Mouse (Mus musculus) cortical plate, adult 2 months (tissue): ENCODE data around the gene Ankfy1. TPM values are rescaled to one million over a fixed set of nuclear protein-coding genes. Genes with fewer than 3 reads are reported as not detected.

Source experiments
- H3K27ac ChIP-seq: fragments of 200-500 bp; 2 replicates; pipeline ENCODE4 v1.5.1; 2012; ENCODE audit warnings: low read length, control low read depth, inconsistent platforms; ENCODE audit not compliant: insufficient read depth
- H3K4me1 ChIP-seq: fragments of 200-500 bp; 2 replicates; pipeline ENCODE4 v1.6.1; 2011; ENCODE audit warnings: low read length; ENCODE audit not compliant: control insufficient read depth, insufficient read depth
- H3K4me3 ChIP-seq: fragments of 200-500 bp; 2 replicates; pipeline ENCODE4 v1.5.1; 2011; ENCODE audit warnings: mild to moderate bottlenecking, low read length, control low read depth; ENCODE audit not compliant: insufficient read depth
- CTCF ChIP-seq: fragments of 200-500 bp; IDR thresholded peaks from 2 replicates; pipeline ENCODE4 v1.5.1; 2011; ENCODE audit warnings: mild to moderate bottlenecking, control low read depth, low read length; ENCODE audit not compliant: insufficient read depth; ENCODE audit errors: extremely low read depth
- POLR2A ChIP-seq: fragments of 200-500 bp; IDR thresholded peaks from 2 replicates; pipeline ENCODE4 v1.6.1; 2011; ENCODE audit warnings: mild to moderate bottlenecking, low read length, control low read depth; ENCODE audit not compliant: insufficient read depth; ENCODE audit errors: extremely low read depth
- polyA plus RNA-seq: library from polyadenylated mRNA; depleted of rRNA; stranded (reverse); fragments of >200 nt; gene quantifications from 2 replicates; pipeline ENCODE4 v1.2.3, GENCODE M21; 2012; rRNA removed

Gene Ankfy1
- polyA plus RNA-seq: 28.1 and 29.1 TPM in 2 replicates

- peak; percentile 93 for TF ChIP-seq POLR2A
- no peak for TF ChIP-seq CTCF
These were observed at the start of gene Ankfy1 for GRCm38 (mm10) chr11:72689551-72690510. Ankfy1 (plus strand) TSS chr11:72690006.

DNA sequence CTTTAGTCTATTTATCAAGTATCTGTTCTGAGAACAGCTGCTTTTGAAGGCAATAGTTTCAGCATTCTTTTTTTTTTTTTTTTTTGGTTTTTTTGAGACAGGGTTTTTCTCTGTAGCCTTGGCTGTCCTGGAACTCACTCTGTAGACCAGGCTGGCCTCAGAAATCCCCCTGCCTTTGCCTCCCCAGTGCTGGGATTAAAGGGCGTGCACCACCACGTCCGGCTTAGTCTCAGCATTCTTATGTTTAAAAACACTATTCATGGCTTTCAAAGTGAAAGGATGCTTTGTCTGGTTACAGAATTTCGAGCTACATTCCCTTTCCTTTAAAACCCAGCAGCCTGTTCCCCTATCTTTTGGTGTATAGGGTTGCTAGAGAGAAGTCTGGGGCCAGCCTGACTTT lies 47.1 kb upstream of the Ankfy1 start:
- TF ChIP-seq POLR2A (no peak), CTCF (no peak)
- H3K4me1 ChIP-seq: no peaks in the 10 kb centered on the region
- H3K4me3 ChIP-seq: no peak overlapping the region
- no peak overlapping the region for H3K27ac ChIP-seq

More at GRCm38 (mm10) chr11:72689551-72690510, at the start of gene Ankfy1:
- H3K4me1 ChIP-seq: peaks cover 4% of the 10 kb centered on the region; the same call in 1 of the 2 replicates
- H3K4me3 ChIP-seq: peak within 1 kb of the TSS; percentile 82
- H3K27ac ChIP-seq: peak within 1 kb of the TSS; percentile 73

DNA sequence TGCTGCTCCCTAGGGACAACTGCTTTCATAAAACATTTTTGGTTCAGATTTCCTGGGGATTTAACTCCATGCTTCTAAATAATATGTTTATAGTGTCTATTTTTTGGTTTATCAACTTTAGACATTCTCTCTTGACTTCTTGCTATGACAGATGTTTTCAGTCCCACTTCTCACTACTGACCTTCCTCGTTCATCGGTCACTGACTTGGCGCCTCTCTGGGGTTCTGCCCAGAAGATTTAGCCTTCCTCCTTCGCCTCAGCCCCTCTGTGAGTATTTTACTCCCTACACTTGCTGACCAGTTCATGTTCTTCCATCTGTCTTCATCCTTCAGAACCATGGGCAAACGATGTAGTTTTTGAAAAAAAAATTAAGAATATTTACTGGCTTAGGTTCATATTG lies 44.4 kb upstream of the Ankfy1 start:
- no peaks in the 10 kb centered on the region for H3K4me1 ChIP-seq
- no peak for TF ChIP-seq POLR2A
- no peak overlapping the region for H3K27ac ChIP-seq
- H3K4me3 ChIP-seq: no peak overlapping the region

DNA sequence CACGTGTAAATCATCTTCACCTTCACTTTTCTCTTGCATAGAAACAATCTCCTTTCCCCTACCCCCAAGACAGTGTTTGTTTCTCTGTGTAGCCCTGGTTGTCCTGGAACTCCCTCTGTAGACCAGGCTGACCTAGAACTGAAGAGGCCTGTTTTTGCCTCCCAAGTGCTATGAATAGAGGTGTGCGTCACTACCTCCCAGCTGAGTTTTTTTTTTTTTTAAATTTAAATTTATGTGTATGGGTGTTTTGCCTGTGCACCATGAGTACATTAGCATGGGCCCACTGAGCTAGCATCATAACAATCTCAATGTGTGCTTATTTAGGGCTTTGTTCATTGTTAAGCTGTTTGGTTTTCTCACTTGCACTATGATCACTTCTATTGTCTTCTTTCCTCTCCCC lies 39.5 kb upstream of the Ankfy1 start:
- H3K4me3 ChIP-seq: no peak overlapping the region
- H3K27ac ChIP-seq: no peak overlapping the region
- TF ChIP-seq CTCF (no peak), POLR2A (no peak)
- H3K4me1 ChIP-seq: no peaks in the 10 kb centered on the region; the same call in 1 of the 2 replicates

DNA sequence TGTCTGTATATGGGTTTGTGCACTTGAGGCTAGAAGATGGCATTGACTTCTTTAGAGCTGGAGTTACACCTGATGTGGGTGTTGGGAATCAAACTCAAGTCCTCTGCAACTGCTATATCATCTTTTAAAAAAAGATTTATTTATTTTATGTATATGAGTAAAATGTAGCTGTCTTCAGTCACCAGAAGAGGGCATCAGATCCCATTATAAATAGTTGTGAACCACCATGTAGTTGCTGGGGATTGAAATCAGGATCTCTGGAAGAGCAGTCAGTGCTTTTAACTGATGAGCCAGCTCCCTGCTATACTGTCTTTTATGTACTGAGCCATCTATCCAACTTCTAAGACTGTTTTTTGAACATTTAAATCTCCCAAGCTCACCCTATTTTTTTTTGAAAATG lies 29.9 kb upstream of the Ankfy1 start:
- Histone ChIP-seq H3K27ac (no peak overlapping the region), H3K4me1 (no peaks in the 10 kb centered on the region), H3K4me3 (no peak overlapping the region)
- TF ChIP-seq POLR2A (no peak), CTCF (no peak)

- H3K27ac ChIP-seq: no peak overlapping the region
These were observed 29.4 kb upstream of the Ankfy1 start for GRCm38 (mm10) chr11:72660359-72660758.

GRCm38 (mm10) chr11:72664641-72665040 lies 25.2 kb upstream of the Ankfy1 start:
- Histone ChIP-seq H3K4me1 (no peaks in the 10 kb centered on the region), H3K4me3 (no peak overlapping the region), H3K27ac (no peak overlapping the region)
- TF ChIP-seq POLR2A (no peak), CTCF (no peak)

More at GRCm38 (mm10) chr11:72660359-72660758, 29.4 kb upstream of the Ankfy1 start:
- TF ChIP-seq CTCF: no peak
- no peak for TF ChIP-seq POLR2A
- no peaks in the 10 kb centered on the region for H3K4me1 ChIP-seq
- H3K4me3 ChIP-seq: no peak overlapping the region

DNA sequence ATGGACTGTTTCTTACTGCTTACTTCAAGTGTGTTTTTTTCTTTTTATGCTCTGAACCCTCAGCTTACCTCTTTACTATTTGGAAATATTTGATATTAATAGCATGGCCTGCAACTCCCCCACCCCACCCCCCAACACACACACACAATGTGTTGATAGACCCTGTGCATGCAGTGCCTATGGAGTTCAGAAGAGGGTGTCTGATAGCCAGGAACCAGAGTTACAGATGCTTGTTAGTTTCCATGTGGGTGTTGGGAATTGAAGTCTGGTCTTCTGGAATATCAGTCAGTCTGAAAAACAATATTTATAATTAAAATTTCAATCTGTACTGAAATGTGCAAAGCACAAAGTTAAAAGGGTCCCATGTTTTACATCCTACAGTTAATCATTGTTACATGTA lies 19.2 kb upstream of the Ankfy1 start:
- no peaks in the 10 kb centered on the region for H3K4me1 ChIP-seq
- TF ChIP-seq POLR2A (no peak), CTCF (no peak)
- H3K4me3 ChIP-seq: no peak overlapping the region
- no peak overlapping the region for H3K27ac ChIP-seq

GRCm38 (mm10) chr11:72671294-72671988 lies 18.4 kb upstream of the Ankfy1 start:
- Histone ChIP-seq H3K4me1 (no peaks in the 10 kb centered on the region), H3K27ac (no peak overlapping the region)

DNA sequence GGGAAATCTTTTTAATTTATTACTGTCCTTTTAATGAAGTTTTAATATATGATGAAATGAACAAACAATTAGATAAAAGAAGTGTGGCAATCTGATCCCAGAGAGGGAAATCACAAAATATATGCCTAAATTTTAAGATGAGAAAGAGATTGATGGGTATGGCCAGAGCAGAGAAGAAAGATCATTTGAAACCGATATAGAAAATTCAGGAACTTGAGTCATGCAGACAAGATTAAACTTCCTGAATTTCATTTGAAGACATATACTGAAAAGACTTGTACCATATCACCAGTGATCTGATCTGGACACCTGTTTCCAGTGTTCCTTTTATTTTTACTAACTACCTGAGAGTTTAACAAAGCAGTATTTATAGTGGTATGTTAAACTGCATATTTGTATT lies 17.4 kb upstream of the Ankfy1 start:
- no peak for TF ChIP-seq CTCF
- no peak for TF ChIP-seq POLR2A
- H3K4me1 ChIP-seq: no peaks in the 10 kb centered on the region

More at GRCm38 (mm10) chr11:72671294-72671988, 18.4 kb upstream of the Ankfy1 start:
- TF ChIP-seq POLR2A (no peak), CTCF (no peak)
- H3K4me3 ChIP-seq: no peak overlapping the region

More for the DNA sequence above, 17.4 kb upstream of the Ankfy1 start:
- no peak overlapping the region for H3K4me3 ChIP-seq
- H3K27ac ChIP-seq: no peak overlapping the region
